Mouse (Mus musculus): ENCODE results near the gene Ltf. TPM values are rescaled to one million over a fixed set of nuclear protein-coding genes. Genes with fewer than 3 reads are reported as not detected.
A peak's percentile ranks its signal among the peaks of the same experiment; 100 is the strongest.

Gene Ltf
- polyA plus RNA-seq, 1 experiment from 2014 or later: 8.3 TPM

GRCm38 (mm10) chr9:111012041-111012440, 7.0 kb upstream of the Ltf start:
- no peak for TF ChIP-seq CTCF (IDR thresholded peaks at IDR 0.05; ENCODE audit: low read depth)
- Histone ChIP-seq H3K4me1 (replicated peaks; ENCODE audit: control insufficient read depth, insufficient read depth, low read length) (no peaks in the 10 kb centered on the region), H3K9me3 (ENCODE audit: control insufficient read depth) (no peaks in the 10 kb centered on the region), H3K4me2 (replicated peaks; ENCODE audit: low read depth) (no peak overlapping the region), H3K27ac (ENCODE audit: low read depth, low read length) (no peak overlapping the region), H3K4me3 (ENCODE audit: low read depth, low read length) (no peak overlapping the region), H3K36me3 (ENCODE audit: control insufficient read depth, insufficient read depth) (no peaks in the 10 kb centered on the region), H3K9ac (ENCODE audit: low read depth, low read length) (no peak overlapping the region), H3K27me3 (replicated peaks; ENCODE audit: control insufficient read depth, insufficient read depth, low read length) (no peaks in the 10 kb centered on the region)
- WGBS: 81% methylated on average over 3 of the region's 3 CpGs
- ATAC-seq: no peak

DNA sequence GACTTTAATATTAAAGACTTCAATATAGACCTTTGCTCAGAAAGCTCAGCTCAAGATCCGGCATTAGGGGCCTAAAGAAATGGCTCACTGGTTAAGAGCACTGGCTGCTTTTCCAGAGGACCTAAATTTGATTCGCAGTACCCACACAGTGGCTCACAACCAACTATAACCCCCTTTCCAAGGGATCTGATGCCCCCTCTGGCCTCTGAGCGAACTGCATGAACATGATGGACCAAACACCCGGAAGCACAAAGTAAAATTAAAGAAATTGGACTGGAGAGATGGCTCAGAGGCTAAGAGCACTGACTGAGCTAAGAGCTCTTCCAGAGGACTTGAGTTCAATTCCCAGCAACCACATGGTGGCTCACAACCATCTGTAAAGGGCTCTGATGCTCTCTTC, 3.4 kb upstream of the Ltf start:
- no peaks in the 10 kb centered on the region for H3K9me3 ChIP-seq (ENCODE audit: control insufficient read depth)

DNA sequence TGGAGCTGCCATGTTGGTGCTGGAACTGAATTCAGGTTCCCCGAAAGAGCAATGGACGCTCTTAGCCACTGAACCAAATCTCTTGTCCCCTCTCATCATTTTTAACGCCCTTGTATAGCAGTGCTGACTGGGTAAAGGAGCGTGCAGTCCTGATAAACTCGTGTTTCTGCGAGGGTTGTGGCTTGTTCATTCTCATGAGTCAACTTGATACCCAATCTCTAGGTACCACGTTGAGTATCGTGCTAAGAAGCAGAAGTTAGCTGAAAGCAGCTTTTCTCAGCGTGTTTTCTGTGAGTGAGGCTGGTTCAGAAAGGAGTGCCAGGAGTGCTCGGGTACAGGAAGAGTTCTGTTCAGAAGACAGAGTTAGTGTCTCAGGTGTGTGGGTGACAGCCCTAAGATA, 7.7 kb downstream of the Ltf start:
- no peak overlapping the region for H3K4me3 ChIP-seq (ENCODE audit: low read depth, low read length)
- no peaks in the 10 kb centered on the region for H3K27me3 ChIP-seq (replicated peaks; ENCODE audit: control insufficient read depth, insufficient read depth, low read length)
- no peak for ATAC-seq
- no peak overlapping the region for H3K4me2 ChIP-seq (replicated peaks; ENCODE audit: low read depth)
- H3K36me3 ChIP-seq (ENCODE audit: control insufficient read depth, insufficient read depth): no peaks in the 10 kb centered on the region
- no peak for TF ChIP-seq CTCF (IDR thresholded peaks at IDR 0.05; ENCODE audit: low read depth)
- H3K27ac ChIP-seq (ENCODE audit: low read depth, low read length): no peak overlapping the region
- no peaks in the 10 kb centered on the region for H3K4me1 ChIP-seq (replicated peaks; ENCODE audit: control insufficient read depth, insufficient read depth, low read length)
- H3K9ac ChIP-seq (ENCODE audit: low read depth, low read length): no peak overlapping the region
- WGBS: 88% methylated on average over 10 of the region's 10 CpGs
- H3K9me3 ChIP-seq (ENCODE audit: control insufficient read depth): no peaks in the 10 kb centered on the region

More for the DNA sequence above, 3.4 kb upstream of the Ltf start:
- peak; percentile 38 for TF ChIP-seq CTCF (IDR thresholded peaks at IDR 0.05; ENCODE audit: low read depth)
- no peak for ATAC-seq
- WGBS: 85% methylated on average over 4 of the region's 4 CpGs
- H3K9ac ChIP-seq (ENCODE audit: low read depth, low read length): no peak overlapping the region
- no peak overlapping the region for H3K4me2 ChIP-seq (replicated peaks; ENCODE audit: low read depth)
- no peaks in the 10 kb centered on the region for H3K27me3 ChIP-seq (replicated peaks; ENCODE audit: control insufficient read depth, insufficient read depth, low read length)
- no peaks in the 10 kb centered on the region for H3K4me1 ChIP-seq (replicated peaks; ENCODE audit: control insufficient read depth, insufficient read depth, low read length)
- no peak overlapping the region for H3K4me3 ChIP-seq (ENCODE audit: low read depth, low read length)
- no peaks in the 10 kb centered on the region for H3K36me3 ChIP-seq (ENCODE audit: control insufficient read depth, insufficient read depth)
- H3K27ac ChIP-seq (ENCODE audit: low read depth, low read length): no peak overlapping the region

DNA sequence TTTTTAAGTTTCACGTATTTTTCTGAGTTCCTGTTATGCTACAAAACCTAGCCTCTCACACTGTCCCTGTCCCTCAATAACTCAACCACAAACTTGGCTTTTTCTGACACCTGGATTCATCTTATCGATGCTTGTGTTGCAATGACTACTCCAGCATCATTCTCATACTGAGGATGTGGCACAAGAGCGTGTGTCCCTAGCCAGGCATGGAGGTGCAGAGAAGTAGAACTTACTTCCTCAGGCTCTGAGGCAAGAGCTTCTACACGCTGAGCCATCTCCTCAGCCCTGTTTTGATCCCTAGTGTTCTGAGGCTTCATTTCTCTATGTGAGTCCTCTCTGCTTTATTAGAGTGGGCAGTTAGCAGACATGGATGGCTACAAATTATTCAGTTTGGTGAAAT, 14.6 kb downstream of the Ltf start:
- Histone ChIP-seq H3K27ac (ENCODE audit: low read depth, low read length) (no peak overlapping the region), H3K9me3 (ENCODE audit: control insufficient read depth) (no peaks in the 10 kb centered on the region), H3K4me1 (replicated peaks; ENCODE audit: control insufficient read depth, insufficient read depth, low read length) (no peaks in the 10 kb centered on the region), H3K27me3 (replicated peaks; ENCODE audit: control insufficient read depth, insufficient read depth, low read length) (no peaks in the 10 kb centered on the region), H3K4me2 (replicated peaks; ENCODE audit: low read depth) (no peak overlapping the region), H3K36me3 (ENCODE audit: control insufficient read depth, insufficient read depth) (no peaks in the 10 kb centered on the region), H3K4me3 (ENCODE audit: low read depth, low read length) (no peak overlapping the region), H3K9ac (ENCODE audit: low read depth, low read length) (no peak overlapping the region)
- WGBS: 86% methylated on average over 4 of the region's 4 CpGs
- TF ChIP-seq CTCF (IDR thresholded peaks at IDR 0.05; ENCODE audit: low read depth): no peak
- ATAC-seq: no peak

GRCm38 (mm10) chr9:111039966-111040365, 20.9 kb downstream of the Ltf start:
- Histone ChIP-seq H3K4me3 (ENCODE audit: low read depth, low read length) (no peak overlapping the region), H3K9ac (ENCODE audit: low read depth, low read length) (no peak overlapping the region)
- no peak for TF ChIP-seq CTCF (IDR thresholded peaks at IDR 0.05; ENCODE audit: low read depth)

DNA sequence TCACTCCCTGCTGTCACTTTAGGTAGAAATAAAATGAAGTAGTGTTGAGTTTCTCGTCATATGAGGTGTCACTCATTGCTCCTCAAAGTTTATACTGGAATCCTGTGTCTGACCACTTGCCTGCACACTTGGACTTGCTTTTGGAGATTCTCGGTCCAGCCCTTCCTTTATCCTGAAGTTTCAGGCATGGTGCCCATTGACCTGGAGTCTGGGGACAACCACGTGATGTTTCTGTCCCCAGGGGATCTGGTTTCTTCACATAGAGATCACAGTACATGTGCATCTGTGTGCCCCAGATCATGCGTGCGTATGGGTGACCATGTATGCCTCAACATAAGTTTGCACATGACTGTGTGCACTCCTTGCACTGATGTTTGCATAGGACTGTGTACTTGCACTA, 23.2 kb downstream of the Ltf start:
- H3K36me3 ChIP-seq (ENCODE audit: control insufficient read depth, insufficient read depth): no peaks in the 10 kb centered on the region
- no peaks in the 10 kb centered on the region for H3K27me3 ChIP-seq (replicated peaks; ENCODE audit: control insufficient read depth, insufficient read depth, low read length)
- H3K4me2 ChIP-seq (replicated peaks; ENCODE audit: low read depth): no peak overlapping the region
- TF ChIP-seq CTCF (IDR thresholded peaks at IDR 0.05; ENCODE audit: low read depth): no peak
- no peaks in the 10 kb centered on the region for H3K9me3 ChIP-seq (ENCODE audit: control insufficient read depth)
- 87% methylated on average over 5 of the region's 5 CpGs for WGBS
- H3K27ac ChIP-seq (ENCODE audit: low read depth, low read length): no peak overlapping the region
- no peak overlapping the region for H3K9ac ChIP-seq (ENCODE audit: low read depth, low read length)
- H3K4me3 ChIP-seq (ENCODE audit: low read depth, low read length): no peak overlapping the region
- no peaks in the 10 kb centered on the region for H3K4me1 ChIP-seq (replicated peaks; ENCODE audit: control insufficient read depth, insufficient read depth, low read length)
- no peak for ATAC-seq

More at GRCm38 (mm10) chr9:111039966-111040365, 20.9 kb downstream of the Ltf start:
- Histone ChIP-seq H3K4me1 (replicated peaks; ENCODE audit: control insufficient read depth, insufficient read depth, low read length) (no peaks in the 10 kb centered on the region), H3K36me3 (ENCODE audit: control insufficient read depth, insufficient read depth) (no peaks in the 10 kb centered on the region), H3K9me3 (ENCODE audit: control insufficient read depth) (no peaks in the 10 kb centered on the region), H3K27me3 (replicated peaks; ENCODE audit: control insufficient read depth, insufficient read depth, low read length) (no peaks in the 10 kb centered on the region), H3K4me2 (replicated peaks; ENCODE audit: low read depth) (no peak overlapping the region), H3K27ac (ENCODE audit: low read depth, low read length) (no peak overlapping the region)
- ATAC-seq: no peak
- 63% methylated on average over 4 of the region's 4 CpGs for WGBS

GRCm38 (mm10) chr9:111046222-111046621, 27.2 kb downstream of the Ltf start:
- Histone ChIP-seq H3K9me3 (ENCODE audit: control insufficient read depth) (no peaks in the 10 kb centered on the region), H3K4me2 (replicated peaks; ENCODE audit: low read depth) (no peak overlapping the region), H3K4me1 (replicated peaks; ENCODE audit: control insufficient read depth, insufficient read depth, low read length) (no peaks in the 10 kb centered on the region), H3K4me3 (ENCODE audit: low read depth, low read length) (no peak overlapping the region), H3K36me3 (ENCODE audit: control insufficient read depth, insufficient read depth) (no peaks in the 10 kb centered on the region), H3K27me3 (replicated peaks; ENCODE audit: control insufficient read depth, insufficient read depth, low read length) (no peaks in the 10 kb centered on the region), H3K27ac (ENCODE audit: low read depth, low read length) (no peak overlapping the region), H3K9ac (ENCODE audit: low read depth, low read length) (no peak overlapping the region)
- no peak for TF ChIP-seq CTCF (IDR thresholded peaks at IDR 0.05; ENCODE audit: low read depth)
- ATAC-seq: no peak
- 52% methylated on average over 3 of the region's 3 CpGs for WGBS
